Mouse (Mus musculus) lung, embryonic 16.5 days (tissue): ENCODE measurements around the gene Cabp1. TPM values are rescaled to one million over a fixed set of nuclear protein-coding genes. Genes with fewer than 3 reads are reported as not detected.
A peak's percentile ranks its signal among the peaks of the same experiment; 100 is the strongest.

ENCODE experiments used
- ATAC-seq: fragments of 200-750 bp; cut with Nextera tagmentation; 2 replicates; pipeline ENCODE4 v1.8.0; 2017; ENCODE audit warnings: low read depth, mild to moderate bottlenecking, moderate library complexity
- H3K27ac ChIP-seq: fragments of 300-500 bp; sonication (generic); 2 replicates; pipeline ENCODE4 v1.5.1; 2014; ENCODE audit warnings: mild to moderate bottlenecking, control low read depth, low read length
- H3K27me3 ChIP-seq: fragments of 300-500 bp; sonication (generic); 2 replicates; pipeline ENCODE4 v1.6.1; 2014; ENCODE audit warnings: low read depth, low read length, mixed read lengths; ENCODE audit not compliant: control insufficient read depth, insufficient read depth
- H3K36me3 ChIP-seq: fragments of 300-500 bp; sonication (generic); 2 replicates; pipeline ENCODE4 v1.6.1; 2014; ENCODE audit warnings: low read length; ENCODE audit not compliant: control insufficient read depth, insufficient read depth
- H3K4me1 ChIP-seq: fragments of 300-500 bp; sonication (generic); replicated peaks from 2 replicates; pipeline ENCODE4 v1.6.1; 2014; ENCODE audit warnings: low read length, mixed read lengths; ENCODE audit not compliant: control insufficient read depth, insufficient read depth
- H3K4me2 ChIP-seq: fragments of 300-500 bp; sonication (generic); 2 replicates; pipeline ENCODE4 v1.6.1; 2014; ENCODE audit warnings: low read depth, low read length, control low read depth
- H3K4me3 ChIP-seq: fragments of 300-500 bp; sonication (generic); 2 replicates; pipeline ENCODE4 v1.5.1; 2014; ENCODE audit warnings: mild to moderate bottlenecking, low read length, control low read depth
- H3K9ac ChIP-seq: fragments of 300-500 bp; sonication (generic); 2 replicates; pipeline ENCODE4 v1.6.1; 2014; ENCODE audit warnings: low read length, control low read depth
- H3K9me3 ChIP-seq: fragments of 300-500 bp; sonication (generic); 2 replicates; pipeline ENCODE4 v1.6.1; 2016; ENCODE audit warnings: low read length; ENCODE audit not compliant: control insufficient read depth
- WGBS: fragments of 180-500 bp; shearing (Covaris S2); extraction: QIAGEN DNeasy Blood & Tissue Kit; methylation state at CpG from one replicate; pipeline ENCODE4 v1.1.7; 2014; 5-methylcytosine and 5-hydroxymethylcytosine counted together
- polyA plus RNA-seq: library from polyadenylated mRNA; unstranded; fragments of >200 nt; fragmentation: Nextera tagmentation; extraction: Ambion mirVana; gene quantifications from 2 replicates; pipeline ENCODE4 v1.2.1, GENCODE M21; 2015

Cabp1 gene
- 1.3 and 1.6 TPM in 2 replicates for polyA plus RNA-seq

DNA sequence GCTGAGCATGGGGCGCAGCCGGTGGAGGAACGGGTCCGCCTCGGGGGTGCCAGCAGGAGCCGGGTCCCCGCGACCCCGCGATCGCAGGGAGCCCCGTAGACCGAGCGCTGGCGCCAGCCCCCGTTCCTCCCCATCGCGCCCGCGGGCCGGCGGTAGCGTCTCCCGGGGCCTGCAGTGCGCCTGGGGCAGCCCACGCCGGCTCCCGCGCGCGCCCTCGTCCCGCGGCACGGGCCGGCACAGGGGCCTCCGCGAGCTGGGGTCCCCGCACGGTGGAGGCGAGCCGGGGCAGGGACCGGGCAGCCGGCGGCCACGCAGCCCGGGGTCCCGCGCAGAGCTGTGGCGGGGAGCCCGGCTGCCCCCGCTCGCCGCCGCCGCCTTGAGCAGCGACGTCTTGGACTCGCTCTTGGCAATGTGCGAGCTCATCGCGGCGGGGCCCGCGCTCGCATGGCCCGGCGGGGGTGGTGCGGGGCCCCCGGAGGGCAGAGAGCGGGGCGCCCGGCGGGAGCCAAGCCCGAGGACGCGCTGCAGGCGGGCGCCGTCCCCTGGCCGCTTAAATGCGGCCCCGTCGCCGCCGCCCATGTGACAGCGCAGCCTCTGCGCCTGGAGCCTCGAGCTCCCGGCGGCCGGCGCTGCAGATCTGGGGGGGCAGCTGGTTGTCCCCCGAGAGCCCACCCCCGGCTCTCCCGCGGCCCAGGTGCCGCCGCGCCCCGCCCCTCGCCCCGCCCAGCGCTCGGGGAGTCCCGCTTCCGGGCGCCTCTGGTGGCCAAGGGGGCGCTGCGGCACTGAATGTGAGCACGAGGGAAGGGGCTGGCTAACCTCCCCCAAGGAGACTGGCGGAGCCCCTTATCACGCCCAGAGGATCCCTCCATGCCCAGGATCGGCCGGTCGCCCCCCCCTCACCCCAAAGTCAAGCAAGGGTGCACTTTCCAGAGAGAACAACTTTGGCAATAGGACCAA is at the start of gene Cabp1:
TSS of gene Cabp1 (minus strand) at position 713 of the 957 bp plus-strand sequence.
- H3K9me3 ChIP-seq, result no peaks in the 10 kb centered on the region
- peak within 1 kb of the TSS; percentile 49 for H3K9ac ChIP-seq
- peak within 1 kb of the TSS; percentile 62 for H3K4me3 ChIP-seq
- peak within 1 kb of the TSS; percentile 100 for H3K4me2 ChIP-seq
- no peak within 1 kb of the TSS for H3K27ac ChIP-seq
- peaks cover 52% of the 10 kb centered on the region for H3K27me3 ChIP-seq
- ATAC-seq, result peak; percentile 67
- peaks cover 17% of the 10 kb centered on the region for H3K4me1 ChIP-seq
- H3K36me3 ChIP-seq, result no peaks in the 10 kb centered on the region
- under 1% methylated on average over 77 of the region's 116 CpGs for WGBS

DNA sequence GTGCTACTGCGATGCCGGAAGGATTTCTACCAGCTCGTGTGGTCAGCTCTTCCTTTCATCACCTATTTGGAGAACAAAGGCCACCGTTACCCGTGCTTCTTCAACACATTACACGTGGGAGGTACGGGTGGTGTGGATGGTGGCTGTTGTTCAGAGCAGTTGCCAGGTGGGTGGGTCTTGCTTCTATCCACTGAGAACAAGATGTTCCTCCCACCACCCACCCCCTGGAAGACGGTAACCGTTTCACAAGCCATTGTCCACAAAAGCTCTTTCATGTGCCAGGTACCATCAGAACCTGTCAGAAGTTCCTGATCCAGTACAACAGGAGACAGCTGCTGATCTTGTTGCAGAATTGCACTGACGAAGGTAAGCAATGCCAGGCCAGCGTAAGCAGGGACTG is 46.0 kb upstream of the Cabp1 start:
- no peaks in the 10 kb centered on the region for H3K9me3 ChIP-seq
- no peaks in the 10 kb centered on the region; the same call in 1 of the 2 replicates for H3K27me3 ChIP-seq
- H3K4me3 ChIP-seq, result no peak overlapping the region
- peaks cover 8% of the 10 kb centered on the region for H3K4me1 ChIP-seq
- no peak for ATAC-seq
- peaks cover 47% of the 10 kb centered on the region for H3K36me3 ChIP-seq
- no peak overlapping the region for H3K27ac ChIP-seq
- H3K9ac ChIP-seq, result no peak overlapping the region
- WGBS, result 81% methylated on average over 11 of the region's 11 CpGs
- no peak overlapping the region for H3K4me2 ChIP-seq

DNA sequence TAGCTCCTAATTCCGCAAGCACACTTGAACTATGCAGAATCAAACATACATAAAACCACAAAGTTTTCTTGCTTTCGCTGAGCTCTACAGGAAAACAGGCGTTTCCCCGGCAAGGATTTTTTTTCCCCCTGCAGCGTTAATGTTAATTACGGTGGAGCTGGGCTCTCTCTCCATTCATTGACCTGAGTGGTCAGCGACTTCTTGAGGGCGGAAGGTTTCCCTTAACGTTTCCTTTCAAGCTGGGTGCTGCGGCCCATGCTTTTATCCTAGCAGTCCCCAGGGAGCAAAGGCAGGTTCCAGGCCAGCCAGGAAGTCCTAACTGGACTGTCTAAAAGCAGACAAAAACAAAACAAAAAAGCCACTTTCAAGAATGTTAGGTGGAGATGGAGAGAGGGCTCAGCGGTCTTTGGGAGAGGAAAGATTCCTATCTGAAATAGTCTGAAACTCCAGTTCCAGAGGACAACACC is 44.6 kb upstream of the Cabp1 start:
- Histone ChIP-seq H3K9ac (0 out of 2 replicates have a peak overlapping the region, but pooled peaks have one; percentile 12), H3K27me3 (peaks cover 4% of the 10 kb centered on the region; the same call in 1 of the 2 replicates), H3K36me3 (peaks cover 34% of the 10 kb centered on the region), H3K27ac (no peak overlapping the region), H3K4me1 (peaks cover 11% of the 10 kb centered on the region), H3K9me3 (no peaks in the 10 kb centered on the region), H3K4me2 (peak overlapping the region; percentile 91), H3K4me3 (peak overlapping the region; percentile 92)
- no peak for ATAC-seq
- WGBS, result 7% methylated on average over 11 of the region's 11 CpGs

DNA sequence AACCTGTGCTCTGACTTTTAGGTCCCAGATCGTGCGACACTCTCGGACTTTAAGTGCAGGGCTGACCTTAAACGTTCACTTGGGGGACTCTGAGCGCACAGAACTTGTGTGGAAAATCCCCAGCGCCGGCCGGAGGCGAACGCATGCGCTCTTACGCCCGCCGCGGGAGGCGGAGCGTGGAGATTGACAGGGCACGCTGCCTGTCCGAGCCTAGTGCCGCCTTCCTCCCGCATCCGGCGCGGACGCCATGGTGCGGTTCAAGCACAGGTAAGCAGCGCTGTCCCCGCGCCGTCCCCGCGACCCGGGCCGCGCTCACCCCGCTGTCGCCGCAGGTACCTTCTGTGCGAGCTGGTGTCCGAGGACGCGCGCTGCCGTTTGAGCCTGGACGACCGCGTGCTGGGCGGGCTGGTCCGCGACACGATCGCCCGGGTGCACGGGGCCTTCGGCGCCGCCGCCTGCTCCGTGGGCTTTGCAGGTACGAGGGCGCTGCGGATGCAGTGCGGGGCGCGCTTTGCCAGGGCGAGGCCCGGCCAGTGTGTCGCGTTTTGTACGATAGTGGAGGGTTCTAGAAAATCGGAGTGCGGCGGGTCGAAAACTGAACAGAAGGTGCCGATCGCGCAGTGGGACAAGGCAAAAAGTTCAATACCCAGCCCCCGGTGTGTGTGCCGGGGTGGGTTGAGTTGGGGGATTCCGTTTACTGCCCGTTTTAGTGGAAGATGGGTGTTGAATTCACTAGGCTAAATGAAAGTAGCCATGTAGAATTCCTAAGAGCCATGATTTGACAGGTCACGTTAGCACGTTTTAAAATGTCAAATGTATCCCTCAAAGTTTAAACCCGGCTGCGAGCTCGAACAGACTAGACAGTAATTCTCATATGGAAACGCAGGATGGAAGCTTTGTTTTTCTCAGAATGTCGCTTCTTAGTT is 43.9 kb upstream of the Cabp1 start:
- Histone ChIP-seq H3K9ac (peak overlapping the region; percentile 85), H3K27ac (peak overlapping the region; percentile 58), H3K4me2 (peak overlapping the region; percentile 91), H3K4me1 (peaks cover 11% of the 10 kb centered on the region), H3K36me3 (peaks cover 27% of the 10 kb centered on the region), H3K9me3 (no peaks in the 10 kb centered on the region), H3K4me3 (peak overlapping the region; percentile 92), H3K27me3 (peaks cover 4% of the 10 kb centered on the region; the same call in 1 of the 2 replicates)
- WGBS, result 0% methylated on average over 85 of the region's 88 CpGs
- peak; percentile 90 for ATAC-seq

DNA sequence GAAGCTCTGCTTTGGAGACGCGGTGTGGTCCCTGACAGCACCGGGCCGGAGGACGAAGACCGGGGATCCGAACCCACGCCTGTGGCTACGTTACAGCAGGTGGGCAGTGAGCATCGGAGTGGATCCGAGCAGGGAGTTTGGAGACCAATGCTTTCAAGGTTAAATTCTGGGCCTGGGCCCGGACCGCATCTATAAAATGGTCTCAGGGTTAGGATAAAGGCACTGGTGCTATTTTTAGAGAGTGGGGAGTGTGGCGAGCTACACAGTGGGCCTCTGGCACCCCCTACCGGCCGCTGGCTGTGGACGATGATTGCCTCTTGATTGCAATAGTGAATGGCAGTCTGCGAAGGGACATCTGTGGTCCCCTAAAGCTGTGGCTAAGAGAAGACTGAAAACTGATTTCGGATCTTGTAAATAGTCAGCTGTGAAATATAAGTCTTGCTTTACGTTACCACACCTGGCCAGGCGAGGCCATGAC is 41.6 kb upstream of the Cabp1 start, which contains the start of gene Pop5:
TSS of gene Pop5 (plus strand) at position 51 of the 478 bp plus-strand sequence.
- WGBS, result 1% methylated on average over 21 of the region's 21 CpGs
- Histone ChIP-seq H3K4me2 (peak within 1 kb of the TSS; percentile 95), H3K9me3 (no peaks in the 10 kb centered on the region), H3K9ac (peak within 1 kb of the TSS; percentile 78), H3K36me3 (peaks cover 5% of the 10 kb centered on the region), H3K27me3 (peaks cover 4% of the 10 kb centered on the region; the same call in 1 of the 2 replicates), H3K4me1 (peaks cover 11% of the 10 kb centered on the region), H3K4me3 (peak within 1 kb of the TSS; percentile 66), H3K27ac (no peak within 1 kb of the TSS)
- ATAC-seq, result peak; percentile 79

DNA sequence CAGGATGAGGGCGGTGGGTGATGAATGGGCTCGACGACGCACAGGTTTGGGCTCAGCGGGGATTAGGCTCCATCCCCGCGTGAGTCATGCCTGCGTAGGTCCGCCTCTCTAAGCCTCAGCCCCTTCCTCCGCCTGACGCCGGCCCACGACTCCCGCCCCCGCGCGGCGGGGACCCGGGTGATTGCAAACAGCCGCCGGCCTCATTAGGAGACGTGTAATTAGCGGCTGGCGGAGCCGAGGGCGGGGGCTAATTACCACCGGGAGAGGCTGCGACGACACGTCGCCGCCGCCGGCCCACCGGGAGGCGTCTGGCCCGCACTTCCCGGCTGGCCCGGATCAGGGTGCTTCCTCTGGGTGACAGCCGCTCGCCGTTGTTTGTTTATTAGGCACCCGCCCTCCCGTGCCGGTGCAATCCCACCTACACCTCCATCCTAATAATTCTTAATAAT is 41.2 kb upstream of the Cabp1 start:
- Histone ChIP-seq H3K9ac (peak overlapping the region; percentile 78), H3K4me1 (peaks cover 11% of the 10 kb centered on the region), H3K4me3 (peak overlapping the region; percentile 66), H3K4me2 (peak overlapping the region; percentile 95), H3K27ac (no peak overlapping the region), H3K9me3 (no peaks in the 10 kb centered on the region), H3K36me3 (peaks cover under 1% of the 10 kb centered on the region), H3K27me3 (peaks cover 4% of the 10 kb centered on the region; the same call in 1 of the 2 replicates)
- 0% methylated on average over 42 of the region's 45 CpGs for WGBS
- ATAC-seq, result peak; percentile 53

DNA sequence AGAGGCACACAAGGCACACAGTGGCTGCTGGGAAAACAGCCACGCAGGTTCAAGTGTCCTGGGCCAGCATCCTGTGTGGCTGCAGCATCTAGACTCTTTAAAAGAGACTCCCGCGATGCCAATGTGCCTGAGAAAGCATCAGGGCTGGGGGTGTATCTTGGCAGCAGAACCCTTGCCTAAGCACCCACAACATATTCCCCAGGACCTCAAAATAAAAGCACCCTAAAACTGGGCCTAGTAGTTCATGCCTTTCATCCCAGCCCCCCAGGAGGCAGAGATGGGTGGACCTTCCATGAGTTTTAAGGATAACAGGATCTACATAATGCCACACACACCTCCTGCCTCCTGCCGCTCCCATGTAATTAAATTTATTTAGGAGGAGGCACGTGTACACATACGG is 40.3 kb upstream of the Cabp1 start:
- ATAC-seq, result no peak
- Histone ChIP-seq H3K27ac (no peak overlapping the region), H3K9ac (no peak overlapping the region), H3K4me2 (no peak overlapping the region), H3K36me3 (no peaks in the 10 kb centered on the region), H3K4me3 (no peak overlapping the region), H3K4me1 (peaks cover 11% of the 10 kb centered on the region), H3K27me3 (peaks cover 4% of the 10 kb centered on the region; the same call in 1 of the 2 replicates), H3K9me3 (no peaks in the 10 kb centered on the region)
- WGBS, result 66% methylated on average over 6 of the region's 6 CpGs

DNA sequence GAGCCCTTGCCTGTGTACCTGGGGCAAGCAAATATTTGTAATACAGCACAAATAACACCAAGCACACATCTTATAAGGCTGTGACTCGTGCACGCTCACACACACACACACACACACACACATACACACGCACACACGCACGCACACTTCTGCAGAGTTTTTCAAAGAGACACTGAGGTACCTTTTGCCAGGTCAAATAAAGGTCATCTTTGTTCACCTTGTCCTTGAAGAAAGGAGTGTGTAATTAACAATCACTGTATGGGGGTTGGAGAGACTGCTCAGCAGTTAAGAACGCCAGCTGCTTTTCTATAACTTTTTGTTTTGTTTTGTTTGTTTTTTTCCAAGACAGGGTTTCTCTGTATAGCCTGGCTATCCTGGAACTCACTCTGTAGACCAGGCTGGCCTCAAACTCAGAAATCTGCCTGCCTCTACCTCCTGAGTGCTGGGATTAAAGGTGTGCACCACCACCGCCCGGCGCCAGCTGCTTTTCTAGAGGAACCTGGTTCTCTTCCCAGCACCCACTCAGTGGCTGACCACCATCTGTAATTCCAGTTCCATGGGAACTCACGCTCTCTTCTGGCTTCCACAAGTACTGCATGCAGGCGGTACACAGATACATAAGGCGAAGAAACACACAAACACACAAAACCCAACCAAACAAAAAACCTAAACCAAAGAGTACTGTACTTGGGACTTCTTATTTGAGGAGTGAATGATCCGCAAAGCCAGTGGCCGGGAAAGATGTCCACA is 39.0 kb upstream of the Cabp1 start:
- no peak overlapping the region for H3K27ac ChIP-seq
- H3K9me3 ChIP-seq, result no peaks in the 10 kb centered on the region
- H3K9ac ChIP-seq, result no peak overlapping the region
- H3K4me3 ChIP-seq, result no peak overlapping the region
- H3K36me3 ChIP-seq, result no peaks in the 10 kb centered on the region
- H3K27me3 ChIP-seq, result peaks cover 4% of the 10 kb centered on the region; the same call in 1 of the 2 replicates
- WGBS, result 78% methylated on average over 14 of the region's 14 CpGs
- no peak overlapping the region for H3K4me2 ChIP-seq
- peaks cover 6% of the 10 kb centered on the region for H3K4me1 ChIP-seq
- no peak for ATAC-seq
